Mouse (Mus musculus): ENCODE data around the gene Slit3.

GRCm38 (mm10) chr11:35288761-35289278 is 167.8 kb downstream of the Slit3 start:
- TF ChIP-seq EP300 (IDR thresholded peaks at IDR 0.05) (no peak), CTCF (IDR thresholded peaks at IDR 0.05) (no peak)

Measured in lung, postnatal 0 days (tissue).